Mouse (Mus musculus): ENCODE results near the gene Mdm1.

DNA sequence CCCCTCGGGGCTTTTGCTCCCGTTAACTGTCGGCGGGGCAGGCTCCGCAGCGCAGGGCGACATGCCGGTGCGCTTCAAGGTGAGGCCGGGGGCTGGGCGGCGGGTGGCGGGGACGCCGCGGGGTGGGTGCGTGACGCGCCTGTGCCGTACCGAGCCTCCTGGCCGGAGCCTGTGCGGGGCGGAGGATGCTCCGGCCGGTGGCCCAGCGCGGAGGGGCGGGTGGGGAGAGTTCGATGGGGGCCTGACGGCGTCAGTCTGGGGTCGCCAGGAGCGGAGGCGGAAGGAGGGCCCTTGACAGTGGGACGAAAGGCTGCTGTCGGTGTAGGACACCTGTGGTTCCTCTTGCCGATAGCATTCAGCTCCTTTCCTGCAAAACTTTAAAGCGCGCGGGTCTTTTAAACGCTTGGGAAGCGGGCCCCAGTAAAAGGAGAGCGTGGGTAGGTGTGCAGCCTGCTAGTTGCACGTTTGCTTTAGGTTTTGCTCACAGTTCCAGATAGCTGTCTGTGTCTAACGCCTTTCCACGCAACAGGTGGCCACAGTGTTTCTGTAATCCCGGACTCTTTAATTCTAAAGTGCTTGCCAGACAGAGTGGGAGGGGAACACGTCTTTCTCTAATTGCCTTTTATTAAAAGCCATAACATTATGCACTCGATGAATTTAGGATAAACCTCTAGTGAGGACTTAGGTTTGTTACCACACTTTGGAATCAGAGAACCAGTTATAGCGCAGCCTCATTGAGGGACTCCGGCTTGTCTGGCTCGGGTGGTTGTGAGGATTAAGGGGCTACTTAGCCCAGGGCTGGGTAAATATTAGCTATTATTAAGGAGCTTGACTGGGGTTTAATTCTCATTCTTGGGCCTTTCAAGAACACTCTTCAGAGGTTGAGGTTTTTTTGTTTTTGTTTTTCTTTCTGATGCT lies 532 bp downstream of the Mdm1 start:
- no peak for TF ChIP-seq POLR2A (IDR thresholded peaks at IDR 0.05; ENCODE audit: insufficient read length, low read depth)
- no peak for TF ChIP-seq POLR2AphosphoS2 (IDR thresholded peaks at IDR 0.05; ENCODE audit: insufficient read length, low read depth)
- no peak for TF ChIP-seq E2F4 (IDR thresholded peaks at IDR 0.05; ENCODE audit: insufficient read depth)
- no peak for TF ChIP-seq MAX (IDR thresholded peaks at IDR 0.05; ENCODE audit: low read depth)
- no peak for TF ChIP-seq USF1 (IDR thresholded peaks at IDR 0.05; ENCODE audit: low read depth)
- no peak for TF ChIP-seq MYOG (IDR thresholded peaks at IDR 0.05; ENCODE audit: control insufficient read depth in 1 of 3, insufficient read depth in 1 of 3, insufficient read length in 2 of 3, low read depth in 2 of 3)
- no peak for TF ChIP-seq REST (IDR thresholded peaks at IDR 0.05; ENCODE audit: insufficient read depth, insufficient read length)
- no peak for TF ChIP-seq MYOD1 (IDR thresholded peaks at IDR 0.05; ENCODE audit: control insufficient read depth in 1 of 3, insufficient read length in 2 of 3, low read depth in 2 of 3)
- TF ChIP-seq TCF12 (IDR thresholded peaks at IDR 0.05; ENCODE audit: insufficient read depth, poor library complexity, severe bottlenecking): no peak

All from myocyte (in vitro differentiated cells).